Mouse (Mus musculus) neural tube, embryonic 11.5 days (tissue): ENCODE data around the gene Nog. TPM values are rescaled to one million over a fixed set of nuclear protein-coding genes. Genes with fewer than 3 reads are reported as not detected.
A peak's percentile ranks its signal among the peaks of the same experiment; 100 is the strongest.

ENCODE experiments used
- ATAC-seq: fragments of 200-750 bp; cut with Nextera tagmentation; 2 replicates; pipeline ENCODE4 v1.8.0; 2017; ENCODE audit warnings: moderate number of reproducible peaks, mild to moderate bottlenecking, moderate TSS enrichment, moderate library complexity; ENCODE audit not compliant: insufficient read depth, low FRiP score, low TSS enrichment
- DNase-seq: peaks from one replicate; pipeline ENCODE4 v3.0.0-alpha.2; 2015; ENCODE audit warnings: low spot score
- H3K27ac ChIP-seq: fragments of 300-500 bp; sonication (generic); 2 replicates; pipeline ENCODE4 v1.5.1; 2014; ENCODE audit warnings: low read depth, mild to moderate bottlenecking, low read length
- H3K27me3 ChIP-seq: fragments of 300-500 bp; sonication (generic); 2 replicates; pipeline ENCODE4 v1.6.1; 2014; ENCODE audit warnings: mild to moderate bottlenecking, low read length, mixed read lengths; ENCODE audit not compliant: control insufficient read depth, insufficient read depth
- H3K36me3 ChIP-seq: fragments of 300-500 bp; sonication (generic); 2 replicates; pipeline ENCODE4 v1.6.1; 2014; ENCODE audit warnings: mild to moderate bottlenecking, low read length, moderate library complexity, mixed read lengths; ENCODE audit not compliant: control insufficient read depth, insufficient read depth
- H3K4me1 ChIP-seq: fragments of 300-500 bp; sonication (generic); 2 replicates; pipeline ENCODE4 v1.6.1; 2014; ENCODE audit warnings: low read length, mixed read lengths; ENCODE audit not compliant: control insufficient read depth, insufficient read depth
- H3K4me2 ChIP-seq: fragments of 300-500 bp; sonication (generic); 2 replicates; pipeline ENCODE4 v1.6.1; 2014; ENCODE audit warnings: low read depth, mild to moderate bottlenecking, moderate library complexity
- H3K4me3 ChIP-seq: fragments of 300-500 bp; sonication (generic); 2 replicates; pipeline ENCODE4 v1.5.1; 2014; ENCODE audit warnings: low read depth, low read length
- H3K9ac ChIP-seq: fragments of 300-500 bp; sonication (generic); 2 replicates; pipeline ENCODE4 v1.6.1; 2014; ENCODE audit warnings: mild to moderate bottlenecking, low read length
- H3K9me3 ChIP-seq: fragments of 300-500 bp; sonication (generic); 2 replicates; pipeline ENCODE4 v1.6.1; 2016; ENCODE audit warnings: low read length; ENCODE audit not compliant: control insufficient read depth
- WGBS: fragments of 180-500 bp; shearing (Covaris S2); extraction: QIAGEN DNeasy Blood & Tissue Kit; methylation state at CpG from one replicate; pipeline ENCODE4 v1.1.7; 2014; 5-methylcytosine and 5-hydroxymethylcytosine counted together
- polyA plus RNA-seq: library from polyadenylated mRNA; unstranded; fragments of >200 nt; fragmentation: Nextera tagmentation; extraction: Ambion mirVana; gene quantifications from 2 replicates; pipeline ENCODE4 v1.2.1, GENCODE M21; 2014

Gene Nog
- polyA plus RNA-seq, 1 experiment from 2014 or later = 2.9 TPM

DNA sequence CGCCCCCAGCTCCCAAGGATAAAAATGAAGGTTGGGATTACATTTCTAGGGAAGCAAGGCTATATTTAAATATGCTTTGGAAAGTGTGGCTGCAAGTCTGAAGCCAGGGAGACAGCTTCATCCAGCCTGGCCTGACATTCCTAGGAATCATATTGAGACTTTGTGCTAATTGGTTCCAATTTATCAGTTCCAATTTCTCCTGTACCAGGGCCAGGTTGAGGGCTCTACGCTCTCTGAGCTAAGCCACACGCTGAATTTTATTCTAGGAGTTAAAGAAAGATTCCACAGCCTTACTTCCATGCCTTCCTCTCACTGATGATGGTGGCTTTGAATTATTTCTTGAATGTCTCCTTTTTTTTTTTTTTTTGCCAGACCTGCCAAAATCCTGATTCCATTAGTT, 15.6 kb upstream of the Nog start:
- H3K4me2 ChIP-seq = no peak overlapping the region
- H3K4me1 ChIP-seq = peaks cover 4% of the 10 kb centered on the region
- H3K27me3 ChIP-seq = no peaks in the 10 kb centered on the region
- no peaks in the 10 kb centered on the region for H3K36me3 ChIP-seq
- no peak overlapping the region for H3K27ac ChIP-seq
- DNase-seq = no peak
- no peaks in the 10 kb centered on the region for H3K9me3 ChIP-seq
- no peak for ATAC-seq
- no peak overlapping the region for H3K9ac ChIP-seq
- WGBS = 78% methylated on average over 3 of the region's 3 CpGs
- no peak overlapping the region for H3K4me3 ChIP-seq

DNA sequence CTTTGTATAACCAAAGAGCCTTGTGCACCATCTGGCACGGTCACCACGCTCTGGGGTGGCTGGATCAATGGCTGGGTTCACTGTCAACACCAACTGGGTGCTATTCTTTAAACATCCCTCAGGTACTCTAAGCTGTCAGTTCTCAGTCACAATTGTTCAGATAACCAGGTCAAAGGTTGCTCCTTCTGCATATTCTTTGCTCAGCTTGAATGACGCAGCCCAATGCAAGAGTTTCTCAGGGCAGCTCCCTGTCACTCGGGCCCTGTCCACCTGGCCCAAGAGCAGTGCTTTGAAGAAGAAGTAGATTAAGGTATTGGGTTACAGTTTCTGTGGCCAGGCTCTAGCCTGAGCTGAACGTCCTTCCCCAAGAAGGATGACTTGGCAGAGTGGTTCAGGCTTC, 12.2 kb upstream of the Nog start:
- no peaks in the 10 kb centered on the region for H3K9me3 ChIP-seq
- H3K4me2 ChIP-seq = no peak overlapping the region
- no peak overlapping the region for H3K4me3 ChIP-seq
- H3K27ac ChIP-seq = no peak overlapping the region
- H3K4me1 ChIP-seq = peaks cover 4% of the 10 kb centered on the region
- 62% methylated on average over 5 of the region's 5 CpGs for WGBS
- no peak overlapping the region for H3K9ac ChIP-seq
- DNase-seq = no peak
- H3K27me3 ChIP-seq = no peaks in the 10 kb centered on the region
- no peaks in the 10 kb centered on the region for H3K36me3 ChIP-seq
- ATAC-seq = no peak

DNA sequence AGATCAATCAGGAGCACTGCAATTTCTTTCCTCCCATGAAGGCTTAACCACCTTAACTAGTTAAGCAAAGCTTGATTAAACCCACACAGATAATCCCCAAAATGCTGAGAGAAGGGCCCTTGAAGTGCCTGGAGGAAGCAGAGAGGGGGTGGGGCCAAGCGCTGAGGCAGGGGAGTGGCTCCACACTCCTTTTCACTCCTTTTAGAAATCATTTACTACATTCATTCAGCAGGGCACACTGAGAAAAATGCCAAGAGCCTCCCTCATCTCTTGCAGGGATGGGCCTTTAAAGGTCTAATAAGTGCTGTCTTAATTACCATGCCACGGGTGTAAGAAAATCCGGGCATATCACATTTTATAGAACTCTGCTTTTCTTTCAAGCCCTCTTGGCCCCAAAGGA, 10.2 kb upstream of the Nog start:
- ATAC-seq (no peak), DNase-seq (no peak)
- H3K4me1 ChIP-seq = no peaks in the 10 kb centered on the region
- H3K36me3 ChIP-seq = no peaks in the 10 kb centered on the region
- 14% methylated on average over 3 of the region's 3 CpGs for WGBS
- H3K9me3 ChIP-seq = no peaks in the 10 kb centered on the region
- no peak overlapping the region for H3K27ac ChIP-seq
- no peak overlapping the region for H3K4me3 ChIP-seq
- no peak overlapping the region for H3K4me2 ChIP-seq
- no peak overlapping the region for H3K9ac ChIP-seq
- no peaks in the 10 kb centered on the region for H3K27me3 ChIP-seq

DNA sequence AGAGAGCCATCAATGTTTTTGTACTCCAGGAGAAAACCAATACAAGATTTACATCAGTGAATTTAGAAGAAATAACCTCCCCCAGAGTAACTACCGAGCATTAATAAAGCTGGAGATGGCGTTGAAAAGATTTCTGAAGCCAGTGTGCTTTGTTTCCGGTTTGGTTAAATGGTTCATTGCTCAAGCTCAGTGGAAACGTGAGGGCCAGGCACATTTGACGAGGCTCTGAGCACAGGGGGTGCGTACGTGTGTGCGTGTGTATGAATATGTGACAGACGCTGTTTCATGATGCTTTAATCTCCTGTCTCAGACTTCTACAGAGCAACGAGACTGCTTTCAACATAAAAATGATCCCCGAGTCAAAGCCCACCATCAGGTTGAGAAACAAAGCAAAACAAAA, 8.1 kb upstream of the Nog start:
- WGBS = 69% methylated on average over 11 of the region's 11 CpGs
- no peak for DNase-seq
- Histone ChIP-seq H3K4me2 (no peak overlapping the region), H3K27me3 (no peaks in the 10 kb centered on the region), H3K9me3 (no peaks in the 10 kb centered on the region), H3K4me1 (no peaks in the 10 kb centered on the region), H3K9ac (no peak overlapping the region), H3K4me3 (no peak overlapping the region), H3K36me3 (no peaks in the 10 kb centered on the region), H3K27ac (no peak overlapping the region)
- no peak for ATAC-seq

DNA sequence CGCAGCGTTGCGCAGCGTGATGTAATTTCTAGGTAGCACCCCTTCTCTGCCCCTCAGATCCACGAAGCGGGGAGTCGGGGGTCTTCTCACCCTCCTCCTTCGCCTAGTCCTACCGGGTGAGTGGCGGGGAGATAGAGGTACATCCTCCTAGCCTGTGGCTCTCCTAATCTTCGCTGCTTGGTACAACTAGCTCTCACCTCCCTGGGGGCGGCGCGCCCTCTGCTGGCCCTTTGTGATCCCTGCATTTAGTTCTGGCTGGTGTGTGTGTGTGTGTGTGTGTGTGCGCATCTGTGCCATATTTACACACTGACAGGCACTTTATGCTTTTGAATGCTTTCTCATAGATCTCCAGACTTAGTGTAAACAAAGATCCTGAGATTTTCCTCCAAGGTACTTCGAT, 1.3 kb upstream of the Nog start:
- Histone ChIP-seq H3K27ac (no peak overlapping the region), H3K4me3 (peak overlapping the region; percentile 66), H3K36me3 (no peaks in the 10 kb centered on the region), H3K4me2 (peak overlapping the region; percentile 69), H3K4me1 (peaks cover 10% of the 10 kb centered on the region), H3K9ac (no peak overlapping the region), H3K27me3 (peaks cover 15% of the 10 kb centered on the region), H3K9me3 (no peaks in the 10 kb centered on the region)
- ATAC-seq = peak; percentile 57
- peak; percentile 93 for DNase-seq
- WGBS = 3% methylated on average over 16 of the region's 16 CpGs

DNA sequence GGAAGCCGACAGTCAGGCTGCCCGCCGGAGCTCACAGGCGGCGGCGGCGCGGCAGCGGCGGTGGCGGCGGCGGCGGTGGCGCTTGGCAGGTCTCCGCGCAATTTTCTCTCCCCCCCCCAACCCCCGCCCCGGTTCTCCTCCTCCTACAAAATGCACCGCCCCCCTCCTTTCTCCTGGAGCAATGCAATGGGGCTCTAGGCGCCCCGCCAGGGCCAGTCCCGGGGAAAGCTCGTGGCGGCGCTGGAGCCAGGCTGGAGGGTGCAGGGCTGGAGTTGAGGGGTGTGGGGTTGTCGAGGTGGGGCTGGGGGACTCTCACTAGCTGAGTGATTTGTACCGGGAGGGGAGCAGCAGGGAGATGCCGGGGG, 666 bp upstream of the Nog start:
- peak overlapping the region; percentile 73 for H3K27ac ChIP-seq
- no peaks in the 10 kb centered on the region for H3K36me3 ChIP-seq
- peak overlapping the region; percentile 66 for H3K4me3 ChIP-seq
- no peak for DNase-seq
- H3K27me3 ChIP-seq = peaks cover 15% of the 10 kb centered on the region
- WGBS = 0% methylated on average over 5 of the region's 29 CpGs
- H3K4me2 ChIP-seq = peak overlapping the region; percentile 69
- no peaks in the 10 kb centered on the region for H3K9me3 ChIP-seq
- peak overlapping the region; percentile 66 for H3K9ac ChIP-seq
- H3K4me1 ChIP-seq = peaks cover 12% of the 10 kb centered on the region
- ATAC-seq = peak; percentile 54

DNA sequence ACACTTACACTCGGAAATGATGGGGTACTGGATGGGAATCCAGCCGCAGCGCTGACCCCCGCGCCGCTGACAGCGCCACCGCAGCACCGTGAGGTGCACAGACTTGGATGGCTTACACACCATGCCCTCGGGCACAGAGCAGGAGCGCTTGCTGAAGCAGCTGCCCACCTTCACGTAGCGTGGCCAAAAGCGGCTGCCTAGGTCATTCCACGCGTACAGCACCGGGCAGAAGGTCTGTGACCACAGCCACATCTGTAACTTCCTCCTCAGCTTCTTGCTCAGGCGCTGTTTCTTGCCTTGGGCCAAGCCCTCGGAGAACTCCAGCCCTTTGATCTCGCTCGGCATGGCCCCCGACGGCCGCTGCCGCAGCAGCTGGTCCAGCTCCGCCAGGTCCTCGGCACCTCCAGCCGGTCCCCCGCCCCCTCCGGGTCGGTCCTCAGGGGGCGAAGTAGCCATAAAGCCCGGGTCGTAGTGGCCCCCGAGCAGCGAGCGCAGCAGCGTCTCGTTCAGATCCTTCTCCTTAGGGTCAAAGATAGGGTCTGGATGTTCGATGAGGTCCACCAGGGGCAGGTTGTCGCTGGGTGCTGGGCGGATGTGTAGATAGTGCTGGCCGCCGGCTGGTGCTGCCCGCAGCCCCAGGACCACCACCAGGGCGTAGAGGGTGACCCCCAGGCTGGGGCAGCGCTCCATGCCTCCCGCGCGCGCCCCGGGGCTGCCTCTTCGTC, 639 bp downstream of the Nog start:
- peak overlapping the region; percentile 69 for H3K4me2 ChIP-seq
- under 1% methylated on average over 53 of the region's 53 CpGs for WGBS
- peaks cover 12% of the 10 kb centered on the region for H3K4me1 ChIP-seq
- no peaks in the 10 kb centered on the region for H3K36me3 ChIP-seq
- no peaks in the 10 kb centered on the region for H3K9me3 ChIP-seq
- ATAC-seq (no peak), DNase-seq (peak; percentile 63)
- H3K9ac ChIP-seq = peak overlapping the region; percentile 66
- H3K4me3 ChIP-seq = peak overlapping the region; percentile 66
- peaks cover 15% of the 10 kb centered on the region for H3K27me3 ChIP-seq
- H3K27ac ChIP-seq = peak overlapping the region; percentile 73

DNA sequence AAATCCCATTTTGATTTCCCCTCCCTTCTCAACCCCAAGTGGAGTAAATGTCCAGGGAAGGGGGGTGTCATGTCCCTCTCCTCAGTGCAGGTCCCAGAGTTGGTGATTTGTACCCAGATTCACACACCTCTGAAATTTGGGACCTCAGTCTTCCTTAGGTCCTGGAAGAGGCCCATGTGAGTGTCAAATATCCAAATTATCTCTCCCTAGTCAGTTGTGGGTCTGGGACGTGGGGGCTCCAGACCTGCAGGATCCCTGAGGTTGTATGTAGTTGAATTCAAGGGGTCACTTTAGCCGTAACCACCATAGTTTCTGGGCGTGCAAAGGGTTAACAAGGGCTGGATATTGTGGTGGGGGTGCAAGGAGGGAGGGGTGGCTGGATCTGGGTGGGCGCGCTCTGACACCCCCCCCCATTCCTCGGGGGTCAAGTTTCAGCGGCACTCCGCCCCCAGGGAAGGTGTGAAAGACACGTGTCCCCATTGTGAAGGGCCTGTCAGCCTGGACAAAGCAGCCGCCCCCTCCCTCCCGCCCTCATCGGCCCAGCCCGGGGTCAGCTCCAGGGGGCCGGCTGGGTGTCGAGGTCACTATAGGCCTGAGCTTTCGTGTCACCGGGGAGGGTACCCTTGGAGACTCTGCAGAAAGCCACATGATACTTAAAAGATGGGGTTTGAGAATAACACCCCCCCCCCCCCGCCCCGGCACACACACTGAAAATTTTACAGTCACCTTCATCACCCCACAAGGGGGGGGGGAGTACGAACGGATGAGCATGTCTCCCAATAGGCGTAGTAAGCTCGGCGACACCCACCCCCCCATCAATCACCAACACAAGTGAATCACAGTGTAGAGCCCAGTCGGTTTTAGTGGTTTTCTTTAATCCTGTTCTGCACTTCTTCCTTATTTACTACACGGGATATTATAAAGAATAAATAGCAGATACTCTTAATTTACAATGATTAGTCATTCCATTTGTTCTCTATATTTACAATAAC, 2.1 kb downstream of the Nog start:
- Histone ChIP-seq H3K36me3 (no peaks in the 10 kb centered on the region), H3K27me3 (peaks cover 15% of the 10 kb centered on the region), H3K4me3 (peak overlapping the region; percentile 35), H3K9me3 (no peaks in the 10 kb centered on the region), H3K4me2 (peak overlapping the region; percentile 55), H3K4me1 (peaks cover 12% of the 10 kb centered on the region), H3K27ac (no peak overlapping the region), H3K9ac (no peak overlapping the region)
- DNase-seq (peak; percentile 33), ATAC-seq (no peak)
- WGBS = under 1% methylated on average over 26 of the region's 26 CpGs
